Mouse (Mus musculus): ENCODE measurements around the gene Olfr458. TPM values are rescaled to one million over a fixed set of nuclear protein-coding genes. Genes with fewer than 3 reads are reported as not detected.

Gene Olfr458
- polyA plus RNA-seq, 1 experiment from 2014 or later = not detected

GRCm38 (mm10) chr6:42447381-42447780 lies 17.6 kb downstream of the Olfr458 start:
- no peaks in the 10 kb centered on the region for H3K9me3 ChIP-seq (replicated peaks; ENCODE audit: control insufficient read depth, low read length)
- ATAC-seq (ENCODE audit: insufficient read depth, low FRiP score) = no peak
- H3K9ac ChIP-seq (ENCODE audit: low read length) = no peak overlapping the region
- H3K4me3 ChIP-seq (replicated peaks; ENCODE audit: low read length) = no peak overlapping the region
- H3K27ac ChIP-seq (ENCODE audit: low read length) = no peak overlapping the region
- WGBS = 62% methylated on average over 2 of the region's 2 CpGs
- peaks cover 4% of the 10 kb centered on the region for H3K4me1 ChIP-seq (ENCODE audit: control insufficient read depth, insufficient read depth, low read length)
- H3K4me2 ChIP-seq (ENCODE audit: low read depth, low read length) = no peak overlapping the region
- H3K27me3 ChIP-seq (ENCODE audit: control insufficient read depth, insufficient read depth, low read length) = no peaks in the 10 kb centered on the region
- H3K36me3 ChIP-seq (ENCODE audit: control insufficient read depth, insufficient read depth, low read length) = no peaks in the 10 kb centered on the region

DNA sequence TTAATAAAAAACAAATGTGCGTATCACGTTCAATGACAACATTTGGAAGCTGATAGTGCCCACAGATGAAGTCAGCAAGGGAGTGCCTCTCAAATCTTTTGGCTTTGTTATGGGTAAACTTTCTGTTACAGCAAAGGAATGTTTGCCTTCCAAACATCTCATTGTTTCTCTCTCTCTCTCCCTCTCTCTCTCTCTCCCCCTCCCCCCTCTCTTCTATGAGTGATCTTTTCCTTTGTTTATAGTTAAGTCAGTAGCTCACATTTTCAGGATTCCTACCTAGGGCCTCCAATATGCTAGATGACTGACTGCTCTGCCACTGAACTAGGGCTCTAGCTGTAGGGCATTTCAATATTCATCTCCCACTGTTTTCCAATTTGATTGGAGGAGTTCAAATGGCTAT lies 20.5 kb downstream of the Olfr458 start:
- no peak overlapping the region for H3K9ac ChIP-seq (ENCODE audit: low read length)
- no peak for ATAC-seq (ENCODE audit: insufficient read depth, low FRiP score)
- no peaks in the 10 kb centered on the region for H3K27me3 ChIP-seq (ENCODE audit: control insufficient read depth, insufficient read depth, low read length)
- H3K4me1 ChIP-seq (ENCODE audit: control insufficient read depth, insufficient read depth, low read length) = peaks cover 4% of the 10 kb centered on the region
- WGBS = 42% methylated on average over 2 of the region's 2 CpGs
- H3K4me2 ChIP-seq (ENCODE audit: low read depth, low read length) = no peak overlapping the region
- H3K36me3 ChIP-seq (ENCODE audit: control insufficient read depth, insufficient read depth, low read length) = no peaks in the 10 kb centered on the region
- no peak overlapping the region for H3K27ac ChIP-seq (ENCODE audit: low read length)
- no peak overlapping the region for H3K4me3 ChIP-seq (replicated peaks; ENCODE audit: low read length)
- H3K9me3 ChIP-seq (replicated peaks; ENCODE audit: control insufficient read depth, low read length) = no peaks in the 10 kb centered on the region

DNA sequence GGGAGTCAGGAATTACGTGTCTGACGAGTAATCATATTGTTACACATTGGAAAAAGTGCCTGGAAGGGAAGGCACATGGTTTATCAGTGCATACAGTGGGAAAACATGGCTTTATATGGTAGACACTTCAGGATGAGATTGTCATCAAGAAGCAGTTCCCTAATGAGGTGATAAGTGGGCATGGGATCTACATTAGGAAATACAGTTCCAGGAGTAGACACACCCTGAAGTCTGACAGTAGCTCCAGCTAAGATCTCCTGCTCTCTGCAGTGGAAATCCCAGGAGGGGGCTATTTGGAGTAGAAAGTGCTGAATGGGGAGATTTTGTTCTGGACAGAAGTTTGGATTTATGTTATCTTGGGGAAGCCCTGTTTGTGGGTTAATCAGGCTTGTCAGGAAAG lies 23.6 kb downstream of the Olfr458 start:
- Histone ChIP-seq H3K9ac (ENCODE audit: low read length) (no peak overlapping the region), H3K9me3 (replicated peaks; ENCODE audit: control insufficient read depth, low read length) (no peaks in the 10 kb centered on the region), H3K27ac (ENCODE audit: low read length) (no peak overlapping the region), H3K4me2 (ENCODE audit: low read depth, low read length) (no peak overlapping the region), H3K4me1 (ENCODE audit: control insufficient read depth, insufficient read depth, low read length) (peaks cover 4% of the 10 kb centered on the region), H3K27me3 (ENCODE audit: control insufficient read depth, insufficient read depth, low read length) (no peaks in the 10 kb centered on the region), H3K4me3 (replicated peaks; ENCODE audit: low read length) (no peak overlapping the region), H3K36me3 (ENCODE audit: control insufficient read depth, insufficient read depth, low read length) (no peaks in the 10 kb centered on the region)
- 60% methylated on average over 2 of the region's 2 CpGs for whole genome bisulfite sequencing
- ATAC-seq (ENCODE audit: insufficient read depth, low FRiP score) = no peak

GRCm38 (mm10) chr6:42435490-42435889 lies 29.5 kb downstream of the Olfr458 start:
- 73% methylated on average over 2 of the region's 2 CpGs for WGBS
- H3K27ac ChIP-seq (ENCODE audit: low read length) = no peak overlapping the region
- H3K9ac ChIP-seq (ENCODE audit: low read length) = no peak overlapping the region
- H3K4me2 ChIP-seq (ENCODE audit: low read depth, low read length) = no peak overlapping the region
- H3K4me3 ChIP-seq (replicated peaks; ENCODE audit: low read length) = no peak overlapping the region
- no peaks in the 10 kb centered on the region for H3K27me3 ChIP-seq (ENCODE audit: control insufficient read depth, insufficient read depth, low read length)
- ATAC-seq (ENCODE audit: insufficient read depth, low FRiP score) = no peak
- H3K36me3 ChIP-seq (ENCODE audit: control insufficient read depth, insufficient read depth, low read length) = no peaks in the 10 kb centered on the region
- H3K4me1 ChIP-seq (ENCODE audit: control insufficient read depth, insufficient read depth, low read length) = no peaks in the 10 kb centered on the region
- no peaks in the 10 kb centered on the region for H3K9me3 ChIP-seq (replicated peaks; ENCODE audit: control insufficient read depth, low read length)

DNA sequence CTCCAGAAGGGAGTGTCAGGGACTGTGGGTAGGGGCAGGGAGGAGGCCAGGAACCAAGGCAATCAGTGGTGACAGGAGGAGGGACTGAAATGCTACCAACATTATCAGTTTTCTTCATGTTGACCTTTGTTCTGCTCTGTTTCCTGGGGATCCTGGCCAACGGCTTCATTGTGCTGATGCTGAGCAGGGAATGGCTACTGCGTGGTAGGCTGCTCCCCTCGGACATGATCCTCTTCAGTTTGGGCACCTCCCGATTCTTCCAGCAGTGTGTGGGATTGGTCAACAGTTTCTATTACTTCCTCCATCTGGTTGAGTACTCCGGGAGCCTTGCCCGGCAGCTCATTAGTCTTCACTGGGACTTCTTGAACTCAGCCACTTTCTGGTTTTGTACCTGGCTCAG lies 30.6 kb downstream of the Olfr458 start, which contains the start of gene Tas2r126:
Gene Tas2r126 (plus strand): TSS at position 90 of the 400 bp plus-strand sequence.
- Histone ChIP-seq H3K9me3 (replicated peaks; ENCODE audit: control insufficient read depth, low read length) (no peaks in the 10 kb centered on the region), H3K4me1 (ENCODE audit: control insufficient read depth, insufficient read depth, low read length) (no peaks in the 10 kb centered on the region), H3K27ac (ENCODE audit: low read length) (no peak within 1 kb of the TSS), H3K36me3 (ENCODE audit: control insufficient read depth, insufficient read depth, low read length) (no peaks in the 10 kb centered on the region), H3K4me3 (replicated peaks; ENCODE audit: low read length) (no peak within 1 kb of the TSS), H3K9ac (ENCODE audit: low read length) (no peak within 1 kb of the TSS), H3K27me3 (ENCODE audit: control insufficient read depth, insufficient read depth, low read length) (no peaks in the 10 kb centered on the region), H3K4me2 (ENCODE audit: low read depth, low read length) (no peak within 1 kb of the TSS)
- ATAC-seq (ENCODE audit: insufficient read depth, low FRiP score) = no peak
- WGBS = 65% methylated on average over 6 of the region's 6 CpGs

DNA sequence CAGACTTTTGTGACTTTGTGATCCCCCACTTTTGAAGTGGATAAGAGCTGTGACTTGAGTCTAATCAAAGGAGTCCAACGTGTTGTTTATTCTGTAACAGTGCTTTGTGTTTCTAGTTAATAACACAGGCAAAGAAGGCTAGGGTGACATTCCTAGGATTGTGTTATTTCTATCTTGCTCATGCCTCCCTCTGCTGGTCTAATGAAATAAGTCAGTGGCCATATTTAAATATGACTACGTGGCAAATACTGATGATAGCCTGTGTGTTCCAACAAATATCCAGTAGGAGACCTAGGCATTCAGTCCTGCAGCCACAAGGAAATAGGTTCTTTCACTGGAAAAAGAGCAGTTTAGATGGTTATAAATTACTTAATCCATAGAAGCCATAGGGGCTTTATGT lies 31.4 kb downstream of the Olfr458 start:
- 63% methylated on average over 2 of the region's 2 CpGs for WGBS
- H3K4me1 ChIP-seq (ENCODE audit: control insufficient read depth, insufficient read depth, low read length) = no peaks in the 10 kb centered on the region

GRCm38 (mm10) chr6:42426337-42426736 lies 38.7 kb downstream of the Olfr458 start:
- Histone ChIP-seq H3K27me3 (ENCODE audit: control insufficient read depth, insufficient read depth, low read length) (no peaks in the 10 kb centered on the region), H3K36me3 (ENCODE audit: control insufficient read depth, insufficient read depth, low read length) (no peaks in the 10 kb centered on the region), H3K4me2 (ENCODE audit: low read depth, low read length) (no peak overlapping the region), H3K4me1 (ENCODE audit: control insufficient read depth, insufficient read depth, low read length) (no peaks in the 10 kb centered on the region), H3K9ac (ENCODE audit: low read length) (no peak overlapping the region), H3K9me3 (replicated peaks; ENCODE audit: control insufficient read depth, low read length) (no peaks in the 10 kb centered on the region), H3K4me3 (replicated peaks; ENCODE audit: low read length) (no peak overlapping the region), H3K27ac (ENCODE audit: low read length) (no peak overlapping the region)
- WGBS = 82% methylated on average over 4 of the region's 4 CpGs
- no peak for ATAC-seq (ENCODE audit: insufficient read depth, low FRiP score)

More for the DNA sequence above, 31.4 kb downstream of the Olfr458 start:
- Histone ChIP-seq H3K9me3 (replicated peaks; ENCODE audit: control insufficient read depth, low read length) (no peaks in the 10 kb centered on the region), H3K27me3 (ENCODE audit: control insufficient read depth, insufficient read depth, low read length) (no peaks in the 10 kb centered on the region), H3K9ac (ENCODE audit: low read length) (no peak overlapping the region), H3K27ac (ENCODE audit: low read length) (no peak overlapping the region), H3K36me3 (ENCODE audit: control insufficient read depth, insufficient read depth, low read length) (no peaks in the 10 kb centered on the region), H3K4me2 (ENCODE audit: low read depth, low read length) (no peak overlapping the region), H3K4me3 (replicated peaks; ENCODE audit: low read length) (no peak overlapping the region)
- no peak for ATAC-seq (ENCODE audit: insufficient read depth, low FRiP score)

DNA sequence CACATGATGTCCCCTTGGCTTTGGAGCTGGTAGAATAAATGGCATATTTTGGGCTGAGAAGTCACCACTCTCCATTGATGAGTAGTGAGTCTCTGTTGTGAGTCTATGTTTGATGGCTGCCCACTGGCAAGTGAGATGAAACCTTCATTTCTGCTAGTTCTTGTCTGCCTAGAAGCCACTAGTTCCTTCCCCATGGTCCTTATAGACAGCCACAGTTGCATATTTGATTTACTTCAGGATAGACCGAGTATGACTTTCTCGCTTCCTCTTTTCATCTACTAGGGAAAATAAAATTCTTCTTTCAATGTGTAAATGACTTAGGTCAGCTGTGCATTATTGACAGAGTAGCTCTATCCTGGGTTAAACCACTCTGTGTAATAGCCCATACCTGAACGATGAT lies 40.5 kb downstream of the Olfr458 start:
- WGBS = 87% methylated on average over 3 of the region's 3 CpGs
- Histone ChIP-seq H3K9me3 (replicated peaks; ENCODE audit: control insufficient read depth, low read length) (no peaks in the 10 kb centered on the region), H3K27me3 (ENCODE audit: control insufficient read depth, insufficient read depth, low read length) (no peaks in the 10 kb centered on the region), H3K4me3 (replicated peaks; ENCODE audit: low read length) (no peak overlapping the region), H3K4me1 (ENCODE audit: control insufficient read depth, insufficient read depth, low read length) (no peaks in the 10 kb centered on the region), H3K36me3 (ENCODE audit: control insufficient read depth, insufficient read depth, low read length) (no peaks in the 10 kb centered on the region), H3K4me2 (ENCODE audit: low read depth, low read length) (no peak overlapping the region), H3K27ac (ENCODE audit: low read length) (no peak overlapping the region), H3K9ac (ENCODE audit: low read length) (no peak overlapping the region)
- no peak for ATAC-seq (ENCODE audit: insufficient read depth, low FRiP score)

DNA sequence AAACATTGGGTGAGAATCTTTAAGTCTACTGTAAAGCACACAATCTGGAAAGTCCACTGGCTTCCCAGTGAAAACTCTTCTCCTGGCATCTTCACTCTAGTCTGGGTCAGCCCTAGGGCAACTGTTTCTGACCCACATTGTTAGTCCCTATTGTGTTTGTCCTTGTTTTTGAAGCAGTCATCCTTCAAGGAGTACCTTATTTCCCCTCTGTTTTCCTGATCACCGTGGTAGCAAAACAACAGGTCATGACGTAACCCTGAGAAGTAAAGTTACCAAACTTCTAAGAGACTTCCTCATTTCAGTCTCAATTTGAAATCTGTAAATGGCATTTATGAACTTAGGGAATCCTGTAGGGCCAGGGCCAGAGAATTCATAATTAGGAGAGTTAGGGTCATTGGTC lies 43.6 kb downstream of the Olfr458 start:
- ATAC-seq (ENCODE audit: insufficient read depth, low FRiP score) = no peak
- WGBS = 77% methylated on average over 2 of the region's 2 CpGs
- no peak overlapping the region for H3K4me3 ChIP-seq (replicated peaks; ENCODE audit: low read length)

GRCm38 (mm10) chr6:42419443-42419842 lies 45.6 kb downstream of the Olfr458 start:
- Histone ChIP-seq H3K9me3 (replicated peaks; ENCODE audit: control insufficient read depth, low read length) (no peaks in the 10 kb centered on the region), H3K27ac (ENCODE audit: low read length) (no peak overlapping the region), H3K27me3 (ENCODE audit: control insufficient read depth, insufficient read depth, low read length) (no peaks in the 10 kb centered on the region), H3K9ac (ENCODE audit: low read length) (no peak overlapping the region), H3K4me3 (replicated peaks; ENCODE audit: low read length) (no peak overlapping the region), H3K4me1 (ENCODE audit: control insufficient read depth, insufficient read depth, low read length) (no peaks in the 10 kb centered on the region), H3K4me2 (ENCODE audit: low read depth, low read length) (no peak overlapping the region), H3K36me3 (ENCODE audit: control insufficient read depth, insufficient read depth, low read length) (no peaks in the 10 kb centered on the region)
- ATAC-seq (ENCODE audit: insufficient read depth, low FRiP score) = no peak
- 79% methylated on average over 2 of the region's 2 CpGs for WGBS

More for the DNA sequence above, 43.6 kb downstream of the Olfr458 start:
- Histone ChIP-seq H3K4me2 (ENCODE audit: low read depth, low read length) (no peak overlapping the region), H3K36me3 (ENCODE audit: control insufficient read depth, insufficient read depth, low read length) (no peaks in the 10 kb centered on the region), H3K4me1 (ENCODE audit: control insufficient read depth, insufficient read depth, low read length) (no peaks in the 10 kb centered on the region), H3K27ac (ENCODE audit: low read length) (no peak overlapping the region), H3K27me3 (ENCODE audit: control insufficient read depth, insufficient read depth, low read length) (no peaks in the 10 kb centered on the region), H3K9me3 (replicated peaks; ENCODE audit: control insufficient read depth, low read length) (no peaks in the 10 kb centered on the region), H3K9ac (ENCODE audit: low read length) (no peak overlapping the region)

All from stomach, embryonic 16.5 days (tissue).